Mouse (Mus musculus) brown adipose tissue, adult 24 weeks (tissue): ENCODE measurements at regions not wholly inside any gene's neighbourhood (a gene's known extent, or its start where the extent isn't known, plus 50 kb on each side); places are given as distances from the start of the nearest gene placed in this dataset.

Experiments
- H3K27ac ChIP-seq: fragments of 200-500 bp; replicated peaks from 2 replicates; pipeline ENCODE4 v1.5.1; 2012; ENCODE audit warnings: low read depth, mild to moderate bottlenecking, low read length
- H3K4me1 ChIP-seq: fragments of 200-500 bp; 2 replicates; pipeline ENCODE4 v1.6.1; 2012; ENCODE audit warnings: low read length, mixed read lengths; ENCODE audit not compliant: control insufficient read depth, insufficient read depth, insufficient read length
- H3K4me3 ChIP-seq: fragments of 200-500 bp; 2 replicates; pipeline ENCODE4 v1.5.1; 2012; ENCODE audit warnings: low read depth, mild to moderate bottlenecking, low read length, moderate library complexity; ENCODE audit not compliant: insufficient read depth

GRCm38 (mm10) chr13:44408619-44408959 is 320.7 kb upstream of the Jarid2 start:
- Histone ChIP-seq H3K4me3 (no peak overlapping the region), H3K27ac (peak overlapping the region; percentile 79), H3K4me1 (peaks cover 33% of the 10 kb centered on the region)

DNA sequence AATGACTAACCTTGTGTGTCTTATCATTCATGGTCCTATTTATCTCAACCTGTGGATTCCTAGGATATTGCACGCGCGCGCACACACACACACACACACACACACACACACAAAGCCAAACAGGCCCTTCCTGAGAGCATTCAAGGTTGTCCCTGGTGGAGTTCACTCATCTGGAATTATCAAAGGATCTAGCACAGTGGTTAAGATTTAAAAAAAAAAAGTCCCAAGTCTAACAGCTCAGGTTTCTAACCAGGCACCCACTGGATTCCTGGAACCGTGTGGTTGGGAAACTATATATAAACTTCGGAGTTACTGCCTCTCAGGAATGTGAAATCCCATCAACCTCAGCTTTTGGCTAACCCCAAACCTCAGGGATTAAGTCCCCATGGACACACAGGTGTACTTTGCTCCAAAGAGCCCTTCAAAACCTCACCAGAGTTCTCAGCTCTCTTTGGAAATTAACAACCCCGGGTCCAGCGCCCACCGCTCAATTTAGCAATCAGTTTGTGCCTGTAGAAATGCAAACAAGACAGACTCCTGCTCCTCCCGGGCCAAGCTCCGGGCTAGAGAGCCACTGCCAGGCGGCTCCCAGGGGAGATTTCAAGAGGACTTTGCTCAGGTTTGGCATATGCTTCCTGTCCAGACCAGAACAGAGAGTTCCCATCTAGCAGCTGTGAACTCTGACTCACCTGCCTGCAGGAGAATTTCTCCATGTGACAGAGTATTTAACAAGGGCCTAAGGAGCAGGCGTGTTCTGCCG is 320.1 kb upstream of the Jarid2 start:
- H3K27ac ChIP-seq = peak overlapping the region; percentile 90
- H3K4me1 ChIP-seq = peaks cover 33% of the 10 kb centered on the region
- H3K4me3 ChIP-seq = no peak overlapping the region

DNA sequence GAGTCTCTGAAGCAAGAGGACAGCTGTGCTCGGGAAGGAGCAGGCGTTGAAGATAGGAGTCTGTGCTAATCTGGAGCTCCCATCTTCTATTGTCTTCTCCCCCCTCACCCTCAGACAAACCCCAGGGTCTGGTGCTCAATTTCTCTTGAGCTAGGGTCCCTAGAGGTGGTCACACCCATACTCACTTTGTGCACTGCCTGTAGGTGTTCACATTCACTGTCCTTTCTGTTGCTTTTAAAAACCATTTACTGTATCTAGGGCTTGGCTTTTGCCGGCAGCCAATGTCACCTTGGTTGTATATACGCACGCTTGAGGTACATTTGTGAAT is 319.6 kb upstream of the Jarid2 start:
- Histone ChIP-seq H3K4me1 (peaks cover 33% of the 10 kb centered on the region), H3K27ac (peak overlapping the region; percentile 90), H3K4me3 (no peak overlapping the region)

DNA sequence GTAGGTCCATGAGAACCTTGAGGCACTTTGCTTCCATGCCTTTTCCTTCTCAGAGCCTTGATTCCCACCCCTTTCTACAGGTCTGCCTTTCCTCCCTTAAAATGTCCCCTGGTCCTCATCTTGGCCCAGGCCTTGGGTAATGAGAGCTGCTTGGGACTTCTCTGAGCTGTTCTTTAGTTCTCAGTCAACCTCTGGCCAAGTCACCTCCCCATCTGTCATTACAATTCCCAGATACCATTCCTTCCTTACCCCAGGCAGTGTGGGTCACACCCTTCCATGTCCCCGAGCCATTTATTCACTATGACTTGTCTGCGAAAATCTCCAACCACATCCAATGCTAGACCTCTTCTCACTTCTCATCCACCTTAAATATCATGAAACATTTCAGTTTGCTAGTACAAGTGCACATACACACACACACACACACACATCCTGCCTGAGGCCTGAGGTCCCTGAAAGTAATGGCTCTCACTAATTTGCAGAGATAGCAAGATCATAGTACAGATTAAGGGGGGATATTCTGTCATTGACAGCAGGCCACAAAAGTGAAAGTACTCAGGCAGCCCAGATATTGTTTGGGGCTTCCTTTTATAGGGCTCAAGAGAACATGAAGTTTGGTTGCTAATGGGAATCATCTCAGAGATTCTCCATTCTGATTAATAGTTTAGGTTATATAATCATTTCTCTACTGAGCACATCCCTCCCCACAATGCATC is 317.3 kb upstream of the Jarid2 start:
- Histone ChIP-seq H3K4me3 (no peak overlapping the region), H3K27ac (peak overlapping the region; percentile 57), H3K4me1 (peaks cover 38% of the 10 kb centered on the region)

- Histone ChIP-seq H3K4me3 (no peak overlapping the region), H3K4me1 (peaks cover 32% of the 10 kb centered on the region), H3K27ac (no peak overlapping the region)
Measured at GRCm38 (mm10) chr13:44413305-44413704, 316.0 kb upstream of the Jarid2 start.

DNA sequence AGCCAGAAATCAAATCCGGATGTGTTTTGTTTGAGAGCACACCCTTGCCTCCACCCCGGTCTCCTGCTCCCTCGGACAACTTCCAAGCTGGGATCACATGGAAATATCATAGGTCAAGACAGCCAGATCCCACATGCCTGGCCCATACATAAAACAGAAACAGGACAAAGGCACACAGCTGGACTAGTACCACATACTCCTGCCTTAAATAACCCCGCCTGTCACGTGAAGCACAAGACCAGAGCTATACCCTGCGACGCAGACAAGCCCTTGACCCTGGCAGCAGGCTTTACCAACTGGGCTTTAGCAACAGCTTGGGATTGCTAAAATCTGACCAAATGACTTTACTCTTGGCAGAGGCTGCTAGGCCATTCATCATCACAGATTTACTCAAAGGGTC is 313.3 kb upstream of the Jarid2 start:
- H3K27ac ChIP-seq = peak overlapping the region; percentile 94
- H3K4me1 ChIP-seq = peaks cover 29% of the 10 kb centered on the region
- H3K4me3 ChIP-seq = no peak overlapping the region

DNA sequence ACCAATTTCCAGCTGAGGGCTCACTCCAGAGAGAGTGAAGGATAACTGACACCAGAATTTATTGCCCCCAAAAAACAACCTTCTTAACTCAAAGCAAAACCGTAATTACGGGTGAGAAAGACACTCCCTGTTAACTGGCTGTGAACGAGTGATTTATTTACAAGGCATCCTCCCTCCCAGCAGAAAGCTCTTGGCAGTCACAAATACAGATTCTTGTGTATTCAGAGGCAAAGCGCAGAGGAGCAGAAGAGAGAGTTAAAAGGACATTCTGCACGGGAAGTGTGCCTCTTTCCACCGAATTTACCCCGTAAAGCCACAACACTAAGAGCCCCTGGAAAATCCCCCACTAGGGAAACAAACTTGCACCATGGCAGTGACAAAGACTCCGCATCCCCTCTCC is 312.3 kb upstream of the Jarid2 start:
- H3K27ac ChIP-seq = peak overlapping the region; percentile 51; the same call in 1 of the 2 replicates
- peaks cover 21% of the 10 kb centered on the region for H3K4me1 ChIP-seq
- no peak overlapping the region for H3K4me3 ChIP-seq

GRCm38 (mm10) chr13:44419056-44419455 is 310.2 kb upstream of the Jarid2 start:
- Histone ChIP-seq H3K27ac (peak overlapping the region; percentile 25; the same call in 1 of the 2 replicates), H3K4me1 (peaks cover 18% of the 10 kb centered on the region), H3K4me3 (no peak overlapping the region)

DNA sequence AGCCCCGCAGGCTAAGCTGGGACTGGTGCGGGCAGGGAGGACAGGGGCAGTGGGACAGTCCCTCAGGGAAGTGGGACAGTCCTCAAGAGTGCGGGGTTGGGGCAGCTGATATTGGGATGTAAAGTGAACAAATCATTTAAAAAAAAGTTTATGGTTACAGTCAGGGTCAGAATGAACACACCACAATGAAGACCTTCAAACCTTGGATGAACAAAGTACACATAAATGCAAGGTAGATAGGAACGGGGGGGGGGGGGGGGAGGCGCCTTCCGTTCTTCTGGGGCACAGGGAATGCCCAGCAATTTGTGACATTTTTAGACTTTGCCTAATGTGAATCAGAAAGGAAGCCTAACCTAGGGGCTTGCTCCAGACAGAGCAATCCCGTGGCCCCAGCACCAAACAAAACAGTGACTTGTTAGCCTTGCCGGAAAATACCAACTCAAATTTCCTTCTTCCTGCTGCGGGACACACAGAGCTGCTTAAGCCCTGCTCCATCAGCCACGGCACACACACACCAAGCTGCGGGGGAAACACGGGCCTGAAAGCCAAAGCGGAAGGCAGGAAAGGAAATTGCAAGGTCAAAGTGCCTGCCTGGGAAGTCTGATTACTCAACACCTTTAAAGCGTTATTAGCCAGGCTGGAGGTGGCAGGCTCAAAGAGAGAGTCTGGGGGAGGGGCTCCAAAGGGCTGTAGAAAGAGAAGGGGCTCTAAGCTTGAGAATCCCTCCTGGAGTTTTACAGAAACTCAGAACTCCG is 309.6 kb upstream of the Jarid2 start:
- Histone ChIP-seq H3K4me3 (no peak overlapping the region), H3K4me1 (peaks cover 18% of the 10 kb centered on the region), H3K27ac (peak overlapping the region; percentile 51)

- Histone ChIP-seq H3K27ac (no peak overlapping the region), H3K4me1 (peaks cover 18% of the 10 kb centered on the region), H3K4me3 (no peak overlapping the region)
Measured at GRCm38 (mm10) chr13:44420227-44420592, 309.1 kb upstream of the Jarid2 start.

- Histone ChIP-seq H3K27ac (no peak overlapping the region), H3K4me3 (no peak overlapping the region), H3K4me1 (peaks cover 14% of the 10 kb centered on the region)
Measured at GRCm38 (mm10) chr13:44420941-44421340, 308.3 kb upstream of the Jarid2 start.

DNA sequence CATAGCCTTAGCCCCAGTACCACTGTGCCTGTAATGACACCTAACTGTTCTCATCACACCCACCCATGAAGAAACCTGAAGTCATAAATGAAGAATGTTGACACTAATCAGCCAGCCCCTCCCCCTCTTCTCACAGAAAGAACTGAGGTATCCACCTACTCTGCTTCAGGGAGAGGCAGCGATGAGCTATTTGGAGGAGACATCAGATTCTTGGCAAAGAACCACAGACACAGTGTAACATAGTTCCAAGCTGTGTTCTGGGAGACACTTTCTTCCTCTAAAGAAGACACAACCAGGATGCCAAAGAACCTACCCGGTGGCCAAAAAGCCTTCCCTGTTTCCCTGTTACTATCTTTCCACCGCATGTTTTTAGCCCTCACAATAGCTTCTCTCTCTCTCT is 307.8 kb upstream of the Jarid2 start:
- Histone ChIP-seq H3K4me3 (no peak overlapping the region), H3K4me1 (peaks cover 12% of the 10 kb centered on the region), H3K27ac (no peak overlapping the region)

GRCm38 (mm10) chr13:44421922-44422321 is 307.4 kb upstream of the Jarid2 start:
- Histone ChIP-seq H3K4me3 (no peak overlapping the region), H3K27ac (no peak overlapping the region), H3K4me1 (peaks cover 12% of the 10 kb centered on the region)

GRCm38 (mm10) chr13:44430492-44430891 is 298.8 kb upstream of the Jarid2 start:
- no peak overlapping the region for H3K27ac ChIP-seq
- no peak overlapping the region for H3K4me3 ChIP-seq
- H3K4me1 ChIP-seq = peaks cover 2% of the 10 kb centered on the region; the same call in 1 of the 2 replicates

- no peak overlapping the region for H3K4me3 ChIP-seq
- H3K27ac ChIP-seq = no peak overlapping the region
Measured at GRCm38 (mm10) chr13:44437709-44438108, 291.6 kb upstream of the Jarid2 start.

More at GRCm38 (mm10) chr13:44437709-44438108, 291.6 kb upstream of the Jarid2 start:
- no peaks in the 10 kb centered on the region for H3K4me1 ChIP-seq
